Mouse (Mus musculus) small intestine, adult 2 months (tissue): ENCODE measurements around the gene Gm11037.

Experiments used
- CTCF ChIP-seq: fragments of 200-500 bp; IDR thresholded peaks from 2 replicates; pipeline ENCODE4 v1.5.1; 2012; ENCODE audit warnings: low read depth, mild to moderate bottlenecking, control low read depth, inconsistent platforms, low read length, moderate library complexity, mixed read lengths; ENCODE audit not compliant: insufficient replicate concordance, insufficient read length; ENCODE audit errors: extremely low read depth
- POLR2A ChIP-seq: fragments of 200-500 bp; IDR thresholded peaks from 2 replicates; pipeline ENCODE4 v1.6.1; 2012; ENCODE audit warnings: low read depth, mild to moderate bottlenecking, control low read depth, inconsistent platforms, low read length, moderate library complexity

GRCm38 (mm10) chr2:131135521-131136139 lies 2.3 kb downstream of the Gm11037 start:
- TF ChIP-seq CTCF (no peak), POLR2A (no peak)
